Mouse (Mus musculus): ENCODE results near the gene Fstl1.

DNA sequence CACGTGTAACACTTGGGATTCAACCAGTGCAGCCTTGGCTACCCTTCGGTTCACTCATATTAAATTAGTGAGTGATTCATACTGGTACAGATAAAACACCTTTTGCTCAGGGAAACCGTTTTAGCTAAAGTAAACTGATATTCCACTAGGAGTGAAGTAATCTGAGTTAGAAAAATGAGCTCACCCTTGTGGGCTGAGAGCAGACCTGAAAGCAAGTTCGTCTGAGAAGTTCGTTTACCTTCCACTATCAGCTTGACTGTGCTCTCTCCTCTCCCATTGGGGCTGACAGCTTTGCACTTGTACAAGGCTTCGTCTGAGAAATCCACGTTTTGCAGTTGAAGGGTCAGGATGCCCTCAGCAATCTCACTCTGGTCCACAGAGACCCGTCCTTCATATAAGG is 78.9 kb downstream of the Fstl1 start:
- TF ChIP-seq CTCF (IDR thresholded peaks at IDR 0.05; ENCODE audit: low read depth) (no peak), EP300 (IDR thresholded peaks at IDR 0.05; ENCODE audit: low read depth) (no peak)

Measured in liver, postnatal 0 days (tissue).